Mouse (Mus musculus) CH12.LX (cell line): ENCODE results near the gene Tmem170b. TPM values are rescaled to one million over a fixed set of nuclear protein-coding genes. Genes with fewer than 3 reads are reported as not detected.

Experiments
- DNase-seq: peaks from one replicate; pipeline ENCODE4 v3.0.0-alpha.2; 2013; ENCODE audit errors: extremely low read depth
- H3K27ac ChIP-seq: 2 replicates; pipeline ENCODE4 v1.5.1; 2012; ENCODE audit warnings: low read depth, mild to moderate bottlenecking, control low read depth, moderate library complexity; ENCODE audit not compliant: insufficient read depth
- H3K27me3 ChIP-seq: replicated peaks from 2 replicates; pipeline ENCODE3; 2012; ENCODE audit warnings: inconsistent platforms
- H3K36me3 ChIP-seq, 2 experiments: replicated peaks in 1 of 2; 2 replicates each; pipeline versions ENCODE3 to v1.6.1; 2012; ENCODE audit warnings: inconsistent platforms in 1 of 2, low read length in 1 of 2, mild to moderate bottlenecking in 1 of 2, mixed read lengths in 1 of 2, moderate library complexity in 1 of 2; ENCODE audit not compliant: control insufficient read depth in 1 of 2, insufficient read depth in 1 of 2
- H3K4me1 ChIP-seq, 2 experiments: 2 replicates each; pipeline ENCODE4 v1.6.1; 2012; ENCODE audit warnings: inconsistent platforms in 1 of 2, moderate library complexity in 1 of 2; ENCODE audit not compliant: insufficient read depth in 2 of 2, control insufficient read depth in 1 of 2
- H3K4me2 ChIP-seq: 2 replicates; pipeline ENCODE4 v1.6.1; 2012; ENCODE audit warnings: low read depth, mild to moderate bottlenecking, control low read depth; ENCODE audit not compliant: poor library complexity, insufficient read depth, severe bottlenecking
- H3K4me3 ChIP-seq, 3 experiments: fragments of 150-350 bp in 1 of 3; sonication (generic) in 1 of 3; replicated peaks in 1 of 3; 2 replicates each; pipeline versions ENCODE3 to v1.5.1; 2011 to 2012; ENCODE audit warnings: low read depth in 2 of 3, low read length in 2 of 3, mild to moderate bottlenecking in 2 of 3, moderate library complexity in 2 of 3, control low read depth in 1 of 3, improper control_type of control experiment in 1 of 3, inconsistent platforms in 1 of 3, mixed read lengths in 1 of 3; ENCODE audit not compliant: poor library complexity in 1 of 3
- H3K79me2 ChIP-seq: replicated peaks from 2 replicates; pipeline ENCODE4 v1.6.1; 2012; ENCODE audit warnings: mild to moderate bottlenecking, moderate library complexity; ENCODE audit not compliant: control insufficient read depth, poor library complexity, insufficient read depth, severe bottlenecking; ENCODE audit errors: extremely low read depth
- H3K9ac ChIP-seq: 2 replicates; pipeline ENCODE4 v1.6.1; 2012; ENCODE audit warnings: low read depth, mild to moderate bottlenecking, control low read depth, moderate library complexity; ENCODE audit not compliant: insufficient read depth
- H3K9me3 ChIP-seq: replicated peaks from 2 replicates; pipeline ENCODE3; 2012; ENCODE audit warnings: low read length, inconsistent platforms, mixed read lengths
- BHLHE40 ChIP-seq: IDR thresholded peaks from 2 replicates; pipeline ENCODE4 v1.6.1; 2011; ENCODE audit warnings: mild to moderate bottlenecking, low read depth, low read length, improper control_type of control experiment
- CHD1 ChIP-seq: IDR thresholded peaks from 2 replicates; pipeline ENCODE4 v1.6.1; 2012; ENCODE audit warnings: low read depth, low read length, improper control_type of control experiment, inconsistent platforms
- ELF1 ChIP-seq: IDR thresholded peaks from 2 replicates; pipeline ENCODE4 v1.6.1; 2014; ENCODE audit warnings: low read depth, mild to moderate bottlenecking, inconsistent platforms, low read length, improper control_type of control experiment
- HCFC1 ChIP-seq: IDR thresholded peaks from 2 replicates; pipeline ENCODE4 v1.6.1; 2012; ENCODE audit warnings: low read depth, mild to moderate bottlenecking, inconsistent platforms, low read length, improper control_type of control experiment
- JUN ChIP-seq: IDR thresholded peaks from 2 replicates; pipeline ENCODE4 v1.6.1; 2011; ENCODE audit warnings: low read depth, mild to moderate bottlenecking, low read length, improper control_type of control experiment, moderate library complexity; ENCODE audit not compliant: insufficient read depth
- JUND ChIP-seq: conservative IDR thresholded peaks from 2 replicates; pipeline ENCODE4 v1.6.1; 2011; ENCODE audit warnings: low read depth, low read length, improper control_type of control experiment
- KAT2A ChIP-seq: IDR thresholded peaks from 2 replicates; pipeline ENCODE4 v1.6.1; 2012; ENCODE audit warnings: low read length, improper control_type of control experiment, inconsistent platforms; ENCODE audit not compliant: insufficient replicate concordance
- MAFK ChIP-seq: IDR thresholded peaks from 2 replicates; pipeline ENCODE4 v1.6.1; 2011; ENCODE audit warnings: low read length, improper control_type of control experiment; ENCODE audit not compliant: insufficient replicate concordance
- MEF2A ChIP-seq: IDR thresholded peaks from 2 replicates; pipeline ENCODE4 v1.6.1; 2014; ENCODE audit warnings: low read depth, mild to moderate bottlenecking, inconsistent platforms, low read length, improper control_type of control experiment, borderline replicate concordance
- MXI1 ChIP-seq: IDR thresholded peaks from 2 replicates; pipeline ENCODE4 v1.6.1; 2011; ENCODE audit warnings: mild to moderate bottlenecking, low read depth, low read length, improper control_type of control experiment
- MYC ChIP-seq: IDR thresholded peaks from 2 replicates; pipeline ENCODE4 v1.6.1; 2011; ENCODE audit warnings: low read depth, mild to moderate bottlenecking, improper control_type of control experiment, low read length
- NELFE ChIP-seq: IDR thresholded peaks from 2 replicates; pipeline ENCODE4 v1.6.1; 2011; ENCODE audit warnings: low read depth, low read length, improper control_type of control experiment
- NRF1 ChIP-seq: IDR thresholded peaks from 2 replicates; pipeline ENCODE4 v1.6.1; 2014; ENCODE audit warnings: low read depth, mild to moderate bottlenecking, inconsistent platforms, low read length, improper control_type of control experiment, moderate library complexity
- PAX5 ChIP-seq: IDR thresholded peaks from 2 replicates; pipeline ENCODE4 v1.6.1; 2012; ENCODE audit warnings: low read length, inconsistent platforms, mixed read lengths
- POLR2AphosphoS2 ChIP-seq: IDR thresholded peaks from 2 replicates; pipeline ENCODE4 v1.6.1; 2011; ENCODE audit warnings: low read depth, low read length, improper control_type of control experiment
- SIN3A ChIP-seq: IDR thresholded peaks from 2 replicates; pipeline ENCODE4 v1.6.1; 2012; ENCODE audit warnings: low read length, improper control_type of control experiment, inconsistent platforms
- SMC3 ChIP-seq: IDR thresholded peaks from 2 replicates; pipeline ENCODE4 v1.6.1; 2011; ENCODE audit warnings: low read depth, low read length, improper control_type of control experiment
- TCF12 ChIP-seq: IDR thresholded peaks from 2 replicates; pipeline ENCODE4 v1.6.1; 2014; ENCODE audit warnings: low read depth, mild to moderate bottlenecking, inconsistent platforms, low read length, improper control_type of control experiment
- UBTF ChIP-seq: IDR thresholded peaks from 2 replicates; pipeline ENCODE4 v1.6.1; 2012; ENCODE audit warnings: low read depth, mild to moderate bottlenecking, inconsistent platforms, low read length, improper control_type of control experiment, moderate library complexity
- USF1 ChIP-seq: IDR thresholded peaks from 2 replicates; pipeline ENCODE4 v1.6.1; 2014; ENCODE audit warnings: low read depth, mild to moderate bottlenecking, inconsistent platforms, low read length, improper control_type of control experiment
- USF2 ChIP-seq: conservative IDR thresholded peaks from 2 replicates; pipeline ENCODE4 v1.6.1; 2011; ENCODE audit warnings: low read depth, low read length, improper control_type of control experiment
- ZC3H11A ChIP-seq: IDR thresholded peaks from 2 replicates; pipeline ENCODE4 v1.6.1; 2012; ENCODE audit warnings: low read depth, mild to moderate bottlenecking, inconsistent platforms, low read length, improper control_type of control experiment
- ZKSCAN1 ChIP-seq: IDR thresholded peaks from 2 replicates; pipeline ENCODE4 v1.6.1; 2012; ENCODE audit warnings: low read depth, inconsistent platforms, low read length, improper control_type of control experiment, borderline replicate concordance
- ZMIZ1 ChIP-seq: IDR thresholded peaks from 2 replicates; pipeline ENCODE4 v1.6.1; 2012; ENCODE audit warnings: low read depth, mild to moderate bottlenecking, inconsistent platforms, low read length, improper control_type of control experiment
- ZNF384 ChIP-seq: IDR thresholded peaks from 2 replicates; pipeline ENCODE4 v1.6.1; 2012; ENCODE audit warnings: low read depth, low read length, improper control_type of control experiment, inconsistent platforms
- dilution Hi-C: fragments of 300-500 bp; cut with MboI; formaldehyde crosslinking; loops from 2 replicates; pipeline ENCODE4 v1.14.3; 2020; ENCODE audit warnings: low sequenced_read_pairs; ENCODE audit not compliant: extremely low pct_unique_long_range_greater_than_20kb, extremely low pct_ligation_motif_present
- in situ Hi-C: fragments of 300-500 bp; cut with MboI; formaldehyde crosslinking; loops from 3 replicates; pipeline ENCODE4 v1.14.3; 2019; ENCODE audit warnings: low sequenced_read_pairs, low pct_ligation_motif_present, low pct_unique_long_range_greater_than_20kb, mixed read lengths
- polyA plus RNA-seq: library from polyadenylated mRNA; unstranded; fragments of >175 nt; gene quantifications from 2 replicates; pipeline ENCODE4 v1.2.1, GENCODE M21; 2012; ENCODE audit warnings: low read depth; ENCODE audit not compliant: insufficient read length
- total RNA-seq, 2 experiments: library from RNA; depleted of rRNA; stranded (reverse); fragments of 300-350 nt in 1 of 2; fragments of >200 nt in 1 of 2; gene quantifications; 2 replicates each; pipeline ENCODE4 v1.2.3; 2012 to 2014

Tmem170b gene
- total and polyA plus RNA-seq, 3 experiments: 5.0 to 5.9 (median 5.5) TPM

- TF ChIP-seq MEF2A (no peak), PAX5 (no peak), POLR2AphosphoS2 (no peak), JUND (no peak), SMC3 (no peak), KAT2A (no peak), JUN (no peak)
Measured at GRCm38 (mm10) chr13:41601056-41601455, 4.7 kb upstream of the Tmem170b start (continued).

- Histone ChIP-seq H3K36me3 (no peaks in the 10 kb centered on the region), H3K9ac (no peak overlapping the region), H3K27me3 (no peaks in the 10 kb centered on the region)
- DNase-seq: no peak
- in situ Hi-C loops: no loop called here
- TF ChIP-seq MYC (no peak), ZC3H11A (no peak), BHLHE40 (no peak), NELFE (no peak), MEF2A (no peak), MAFK (no peak), ZKSCAN1 (no peak), JUND (no peak), ZMIZ1 (no peak), SIN3A (no peak)
- TF ChIP-seq, all 38 proteins: peak for 0
- Histone ChIP-seq H3K27ac (no peak overlapping the region), H3K4me1 (peaks cover 13 to 75% of the 10 kb centered on the region in 2 experiments), H3K4me3 (no peak overlapping the region), H3K9me3 (no peaks in the 10 kb centered on the region), H3K79me2 (peaks cover 8% of the 10 kb centered on the region), H3K4me2 (no peak overlapping the region)
- dilution Hi-C loops: no loop called here
Measured at GRCm38 (mm10) chr13:41603921-41604466, 1.7 kb upstream of the Tmem170b start.

- peak overlapping the region; percentile 59 for H3K27ac ChIP-seq
- in situ Hi-C loops (no loop called here), dilution Hi-C loops (no loop called here)
- no peak for DNase-seq
- peak overlapping the region; percentile 86 for H3K9ac ChIP-seq
- H3K4me3 ChIP-seq: peak overlapping the region; percentile 86 to 97 (median 93)
- no peaks in the 10 kb centered on the region for H3K27me3 ChIP-seq
- peaks cover 11% of the 10 kb centered on the region for H3K79me2 ChIP-seq
- no peaks in the 10 kb centered on the region for H3K36me3 ChIP-seq
- peaks cover 9 to 58% of the 10 kb centered on the region in 2 experiments for H3K4me1 ChIP-seq
- peak overlapping the region; percentile 68 for H3K4me2 ChIP-seq
- no peaks in the 10 kb centered on the region for H3K9me3 ChIP-seq
- TF ChIP-seq USF1 (no peak), ZNF384 (no peak), ZKSCAN1 (no peak), USF2 (no peak), NRF1 (no peak; the same call in 1 of the 2 replicates), UBTF (0 out of 2 replicates have a peak, but pooled peaks have one; percentile 14), ZC3H11A (no peak), TCF12 (no peak; the same call in 1 of the 2 replicates), ELF1 (0 out of 2 replicates have a peak, but pooled peaks have one; percentile 18), HCFC1 (no peak), SIN3A (peak; percentile 72), CHD1 (peak; percentile 83; the same call in 1 of the 2 replicates), PAX5 (no peak), MAFK (no peak), MXI1 (peak; percentile 67; the same call in 1 of the 2 replicates)
Measured at GRCm38 (mm10) chr13:41606081-41607000, 634 bp downstream of the Tmem170b start.
